Comparison of ENCODE assay signal across 8 mouse cellular contexts in genomic region chr15:94628830-94629601, GRCm38 (mm10). TPM values are rescaled to one million over a fixed set of nuclear protein-coding genes. Genes with fewer than 3 reads are reported as not detected.
DNase-seq lines count a peak whose midpoint lies in the region; ATAC-seq and TF ChIP-seq lines count a peak whose summit lies in the region.

TSS of gene Tmem117 (plus strand) at chr15:94629232.

- no peak for TF ChIP-seq CTCF in lung, embryonic 14.5 days (IDR thresholded peaks at IDR 0.05; ENCODE audit: low read depth)

- under 1% methylated on average over 86 of the region's 96 CpGs for WGBS in embryonic facial prominence, embryonic 11.5 days
- WGBS in heart, embryonic 10.5 days = under 1% methylated on average over 74 of the region's 96 CpGs
- WGBS in lung, embryonic 14.5 days = under 1% methylated on average over 80 of the region's 96 CpGs

- H3K27me3 ChIP-seq in embryonic facial prominence, embryonic 11.5 days (ENCODE audit: control insufficient read depth, insufficient read depth, low read length) = peaks cover 6% of the 10 kb centered on the region
- H3K27me3 ChIP-seq in heart, embryonic 10.5 days (ENCODE audit: insufficient read depth, poor library complexity, severe bottlenecking) = peaks cover 41% of the 10 kb centered on the region
- H3K27me3 ChIP-seq in lung, embryonic 14.5 days (ENCODE audit: insufficient read depth, low read length) = peaks cover 25% of the 10 kb centered on the region

- H3K4me3 ChIP-seq in embryonic facial prominence, embryonic 11.5 days (ENCODE audit: low read depth, low read length) = peak within 1 kb of the TSS; percentile 68
- peak within 1 kb of the TSS; percentile 76 for H3K4me3 ChIP-seq in heart, embryonic 10.5 days
- H3K4me3 ChIP-seq in lung, embryonic 14.5 days (ENCODE audit: low read depth, low read length) = peak within 1 kb of the TSS; percentile 56

- no peak within 1 kb of the TSS for H3K27ac ChIP-seq in embryonic facial prominence, embryonic 11.5 days (replicated peaks; ENCODE audit: low read depth, low read length)
- peak within 1 kb of the TSS; percentile 87 for H3K27ac ChIP-seq in heart, embryonic 10.5 days
- no peak within 1 kb of the TSS for H3K27ac ChIP-seq in lung, embryonic 14.5 days (ENCODE audit: low read depth)

- peak within 1 kb of the TSS; percentile 70 for H3K9ac ChIP-seq in embryonic facial prominence, embryonic 11.5 days (replicated peaks; ENCODE audit: low read length)
- H3K9ac ChIP-seq in lung, embryonic 14.5 days = peak within 1 kb of the TSS; percentile 59

- H3K4me1 ChIP-seq in embryonic facial prominence, embryonic 11.5 days (ENCODE audit: control insufficient read depth, insufficient read depth, low read length) = no peaks in the 10 kb centered on the region
- peaks cover 4% of the 10 kb centered on the region; the same call in 1 of the 2 replicates for H3K4me1 ChIP-seq in heart, embryonic 10.5 days
- H3K4me1 ChIP-seq in lung, embryonic 14.5 days (ENCODE audit: insufficient read depth) = no peaks in the 10 kb centered on the region

- no peaks in the 10 kb centered on the region for H3K9me3 ChIP-seq in embryonic facial prominence, embryonic 11.5 days (replicated peaks; ENCODE audit: control insufficient read depth, low read length)
- H3K9me3 ChIP-seq in heart, embryonic 10.5 days = no peaks in the 10 kb centered on the region
- no peaks in the 10 kb centered on the region for H3K9me3 ChIP-seq in lung, embryonic 14.5 days (ENCODE audit: low read depth, low read length)

- ATAC-seq in embryonic facial prominence, embryonic 11.5 days (replicated peaks; ENCODE audit: insufficient number of reproducible peaks, low FRiP score, low TSS enrichment, low read depth) = peak; percentile 70
- ATAC-seq in lung, embryonic 14.5 days (ENCODE audit: insufficient read depth) = peak; percentile 76
- ATAC-seq in inflammation-experienced regulatory T-cells, adult 6 months = no peak

- H3K36me3 ChIP-seq in embryonic facial prominence, embryonic 11.5 days (replicated peaks; ENCODE audit: control insufficient read depth, insufficient read depth, low read depth, low read length) = no peaks in the 10 kb centered on the region
- no peaks in the 10 kb centered on the region for H3K36me3 ChIP-seq in heart, embryonic 10.5 days
- no peaks in the 10 kb centered on the region for H3K36me3 ChIP-seq in lung, embryonic 14.5 days (ENCODE audit: insufficient read depth)

- peak; percentile 40 to 43 for DNase-seq in urinary bladder, adult 18-20 months (ENCODE audit: low spot score in 2 of 2)
- DNase-seq in urinary bladder, postnatal 10 days (ENCODE audit: low spot score) = no peak
- DNase-seq in embryonic facial prominence, embryonic 11.5 days (ENCODE audit: low spot score) = peak; percentile 38
- no peak for DNase-seq in heart, embryonic 10.5 days (ENCODE audit: low spot score)
- peak; percentile 53 for DNase-seq in kidney, adult 9 months
- peak; percentile 42 for DNase-seq in lung, embryonic 14.5 days
- peak; percentile 62 for DNase-seq in retina, embryonic 14.5 days (ENCODE audit: low spot score)

- peak within 1 kb of the TSS; percentile 100 for H3K4me2 ChIP-seq in embryonic facial prominence, embryonic 11.5 days (ENCODE audit: low read depth, low read length)
- peak within 1 kb of the TSS; percentile 99 for H3K4me2 ChIP-seq in lung, embryonic 14.5 days

RNA-seq across cellular contexts. Expression of gene Tmem117, which starts in this region (rescaled TPM):
- 1.5 and 1.9 TPM in 2 replicates for polyA plus RNA-seq in embryonic facial prominence, embryonic 11.5 days (2014; fragmentation: Nextera tagmentation; extraction: Ambion mirVana)
- polyA plus RNA-seq in heart, embryonic 10.5 days (2016; fragmentation: Nextera tagmentation; extraction: Ambion mirVana) = 0.73 and 1.8 TPM in 2 replicates
- polyA plus RNA-seq in lung, embryonic 14.5 days (2014; fragmentation: Nextera tagmentation; extraction: Ambion mirVana) = 2.8 and 3.0 TPM in 2 replicates
- polyA plus RNA-seq in inflammation-experienced regulatory T-cells, adult 6 months (2017; shearing (Covaris generic)) = under 1 TPM in 1 of 3 experiments, not detected in 2; 0.20 TPM

Comparison
In these comparisons a context has a peak if more than half of its experiments do, and no peak if none do; other contexts are left out.
1. DNase-seq: peak in urinary bladder, adult 18-20 months (2 of 2), embryonic facial prominence, embryonic 11.5 days (single experiment), kidney, adult 9 months (single experiment), lung, embryonic 14.5 days (single experiment) and retina, embryonic 14.5 days (single experiment); none in urinary bladder, postnatal 10 days (single experiment) and heart, embryonic 10.5 days (single experiment).
2. Peak in every context shown above with its lines, with median percentiles within 50 percentile points of each other: H3K4me3 ChIP-seq.